Mouse (Mus musculus): ENCODE measurements at regions not wholly inside any gene's neighbourhood (a gene's known extent, or its start where the extent isn't known, plus 50 kb on each side); places are given as distances from the start of the nearest gene placed in this dataset.

- TF ChIP-seq EP300 (IDR thresholded peaks at IDR 0.05; ENCODE audit: low read length) (no peak), CTCF (conservative IDR thresholded peaks at IDR 0.05 in 1 of 2, IDR thresholded peaks at IDR 0.05 in 1 of 2; ENCODE audit: low read depth in 2 of 2, low read length in 2 of 2) (no peak), JUND (conservative IDR thresholded peaks at IDR 0.05; ENCODE audit: low read depth, low read length) (no peak), ETS1 (conservative IDR thresholded peaks at IDR 0.05; ENCODE audit: low read depth, low read length) (peak; percentile 21; the same call in 1 of the 2 replicates), SIN3A (IDR thresholded peaks at IDR 0.05; ENCODE audit: low read length) (no peak)
These were observed 171.1 kb upstream of the Jade1 start for GRCm38 (mm10) chr3:41384410-41384809.

Measured in CH12.LX (cell line).